Mouse (Mus musculus): ENCODE measurements around the gene Adk.

DNA sequence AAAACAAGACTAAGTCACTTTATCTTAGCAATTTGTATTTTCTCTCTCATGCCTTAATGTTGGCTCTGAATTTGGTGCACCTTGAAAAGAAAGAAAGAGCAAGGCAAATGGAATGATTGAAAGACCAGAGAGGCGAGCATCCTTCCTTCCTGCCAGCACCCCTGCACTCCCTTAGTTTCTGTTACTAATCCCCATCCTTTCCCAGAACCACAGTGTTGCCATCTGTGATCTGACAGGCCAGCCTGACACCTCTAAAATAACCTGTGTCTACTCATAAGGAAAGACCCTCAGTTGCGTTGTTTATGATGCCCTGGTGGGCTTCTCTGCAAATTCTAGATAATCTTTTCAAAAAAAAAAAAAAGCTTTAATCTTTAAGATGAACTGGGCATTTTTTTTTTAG lies 319.6 kb downstream of the Adk start:
- no peak for TF ChIP-seq POLR2A (IDR thresholded peaks at IDR 0.05; ENCODE audit: insufficient read depth, low read depth, low read length)
- no peak for TF ChIP-seq CTCF (IDR thresholded peaks at IDR 0.05)

Measured in heart, adult 2 months (tissue).